Mouse (Mus musculus): Measurements from ENCODE around the gene Olfr934. TPM values are rescaled to one million over a fixed set of nuclear protein-coding genes. Genes with fewer than 3 reads are reported as not detected.

Gene Olfr934
- total RNA-seq (2015) (not detected in 2 replicates), total RNA-seq (2017) (not detected in 2 replicates)

DNA sequence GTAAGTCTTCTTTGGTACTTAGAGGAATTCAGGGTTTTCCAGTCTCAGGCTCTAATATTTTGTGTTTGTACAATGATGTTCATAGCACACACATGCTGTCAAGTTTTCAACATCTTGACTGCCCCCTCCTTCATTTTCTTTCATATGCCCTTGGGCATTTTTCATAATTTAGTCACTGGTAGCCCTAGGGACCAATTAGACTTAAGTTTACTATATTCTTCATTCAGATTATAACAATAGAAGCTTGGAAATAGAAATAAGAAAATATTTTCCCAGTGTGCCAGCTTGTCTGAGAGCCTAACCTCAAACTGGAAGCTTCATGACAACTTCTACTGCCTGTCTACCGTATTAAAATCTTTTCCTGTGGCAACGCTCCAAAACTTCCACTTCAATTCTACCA, at the start of gene Olfr934:
Olfr934 (minus strand) TSS at position 101 of the 400 bp plus-strand sequence.
- ATAC-seq (replicated peaks; ENCODE audit: poor library complexity), result no peak

- no peak for ATAC-seq (replicated peaks; ENCODE audit: poor library complexity)
Observed at GRCm38 (mm10) chr9:39023277-39023676, 35.2 kb upstream of the Olfr934 start, which contains the start of gene Olfr146. TSS of gene Olfr146 (minus strand) at chr9:39023377.

- ATAC-seq (replicated peaks; ENCODE audit: poor library complexity), result no peak
Observed at GRCm38 (mm10) chr9:38999583-38999982, 11.5 kb upstream of the Olfr934 start, which contains the start of gene Olfr935. TSS of gene Olfr935 (minus strand) at chr9:38999683.

- no peak for ATAC-seq (replicated peaks; ENCODE audit: poor library complexity)
Observed at GRCm38 (mm10) chr9:38972013-38972412, 16.1 kb downstream of the Olfr934 start, which contains the start of gene Olfr933. TSS of gene Olfr933 (plus strand) at chr9:38972313.

GRCm38 (mm10) chr9:38954124-38954416, 34.0 kb downstream of the Olfr934 start:
- no peak for ATAC-seq (replicated peaks; ENCODE audit: poor library complexity)

DNA sequence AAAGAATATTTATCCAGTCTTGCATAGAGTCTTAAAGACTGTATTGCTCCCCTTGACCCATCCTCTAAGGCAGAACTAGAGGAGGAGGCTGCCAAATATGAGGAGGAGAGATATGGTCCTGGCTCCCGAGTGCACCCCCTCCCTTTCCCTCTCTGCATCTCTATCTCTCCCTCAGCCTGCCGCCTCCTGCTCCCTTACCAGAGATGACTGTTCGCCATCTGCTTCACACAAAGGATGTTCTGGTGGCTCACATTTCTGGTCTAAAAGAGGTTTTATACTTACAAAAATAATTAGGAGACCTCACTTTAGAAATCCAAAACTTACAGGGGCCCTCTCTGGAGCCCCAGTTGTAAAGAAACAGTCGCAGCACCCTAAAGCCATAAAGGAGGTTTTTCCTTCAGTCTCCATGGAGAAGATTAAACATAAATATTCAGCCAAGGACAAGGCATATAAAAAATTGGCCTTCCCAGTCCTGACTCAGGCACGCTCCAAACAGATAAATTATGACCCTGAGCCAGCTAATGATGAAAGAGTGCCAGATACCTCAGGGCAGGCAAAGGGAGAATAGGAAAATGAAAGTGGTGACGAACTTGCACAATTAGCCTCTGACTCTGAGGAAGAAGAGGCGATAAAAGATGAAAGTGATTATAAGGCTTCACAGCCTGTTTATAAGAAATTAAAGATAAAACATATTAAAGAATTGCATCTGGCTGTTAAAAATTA, 34.6 kb downstream of the Olfr934 start:
- no peak for ATAC-seq (replicated peaks; ENCODE audit: poor library complexity)

Other genes with a start within 250 kb of the Olfr934 start
- 0.10 and 0.49 TPM in 2 replicates for gene Olfr920, start 236.0 kb downstream of the Olfr934 start, total RNA-seq (2015)
- gene Olfr920, start 236.0 kb downstream of the Olfr934 start, total RNA-seq (2017), result 0.20 TPM in 1 of 2 replicates, not detected in the other
- not detected in 2 replicates for gene Olfr921, start 215.2 kb downstream of the Olfr934 start, total RNA-seq (2015)
- gene Olfr921, start 215.2 kb downstream of the Olfr934 start, total RNA-seq (2017), result not detected in 2 replicates
- gene Olfr922, start 173.7 kb downstream of the Olfr934 start, total RNA-seq (2015), result not detected in 2 replicates
- gene Olfr922, start 173.7 kb downstream of the Olfr934 start, total RNA-seq (2017), result not detected in 2 replicates
- gene Olfr923, start 161.8 kb downstream of the Olfr934 start, total RNA-seq (2015), result not detected in 2 replicates
- not detected in 2 replicates for gene Olfr923, start 161.8 kb downstream of the Olfr934 start, total RNA-seq (2017)
- not detected in 2 replicates for gene Olfr924, start 143.9 kb downstream of the Olfr934 start, total RNA-seq (2015)
- not detected in 2 replicates for gene Olfr924, start 143.9 kb downstream of the Olfr934 start, total RNA-seq (2017)
- gene Olfr26, start 133.3 kb downstream of the Olfr934 start, total RNA-seq (2015), result not detected in 2 replicates
- not detected in 2 replicates for gene Olfr26, start 133.3 kb downstream of the Olfr934 start, total RNA-seq (2017)
- not detected in 2 replicates for gene Olfr926, start 111.2 kb downstream of the Olfr934 start, total RNA-seq (2015)
- gene Olfr926, start 111.2 kb downstream of the Olfr934 start, total RNA-seq (2017), result not detected in 2 replicates
- gene Olfr930, start 58.5 kb downstream of the Olfr934 start, total RNA-seq (2015), result not detected in 2 replicates
- gene Olfr930, start 58.5 kb downstream of the Olfr934 start, total RNA-seq (2017), result not detected in 2 replicates
- gene Olfr933, start 16.0 kb downstream of the Olfr934 start, total RNA-seq (2015), result not detected in 2 replicates
- not detected in 2 replicates for gene Olfr933, start 16.0 kb downstream of the Olfr934 start, total RNA-seq (2017)
- gene Olfr935, start 11.4 kb upstream of the Olfr934 start, total RNA-seq (2015), result not detected in 2 replicates
- not detected in 2 replicates for gene Olfr935, start 11.4 kb upstream of the Olfr934 start, total RNA-seq (2017)
- gene Olfr146, start 35.1 kb upstream of the Olfr934 start, total RNA-seq (2015), result not detected in 2 replicates
- gene Olfr146, start 35.1 kb upstream of the Olfr934 start, total RNA-seq (2017), result not detected in 2 replicates
- gene Olfr937, start 76.6 kb upstream of the Olfr934 start, total RNA-seq (2015), result not detected in 2 replicates
- not detected in 2 replicates for gene Olfr937, start 76.6 kb upstream of the Olfr934 start, total RNA-seq (2017)
- gene Olfr938, start 90.6 kb upstream of the Olfr934 start, total RNA-seq (2015), result not detected in 2 replicates
- not detected in 2 replicates for gene Olfr938, start 90.6 kb upstream of the Olfr934 start, total RNA-seq (2017)
- not detected in 2 replicates for gene Olfr27, start 139.8 kb upstream of the Olfr934 start, total RNA-seq (2015)
- not detected in 2 replicates for gene Olfr27, start 139.8 kb upstream of the Olfr934 start, total RNA-seq (2017)
- gene Olfr943, start 178.0 kb upstream of the Olfr934 start, total RNA-seq (2015), result not detected in 2 replicates
- gene Olfr943, start 178.0 kb upstream of the Olfr934 start, total RNA-seq (2017), result not detected in 2 replicates
- gene Olfr944, start 213.6 kb upstream of the Olfr934 start, total RNA-seq (2015), result not detected in 2 replicates
- gene Olfr944, start 213.6 kb upstream of the Olfr934 start, total RNA-seq (2017), result not detected in 2 replicates